Mouse (Mus musculus) erythroblast, embryonic 14.5 days (primary cell): ENCODE results near the gene Arhgap31. TPM values are rescaled to one million over a fixed set of nuclear protein-coding genes. Genes with fewer than 3 reads are reported as not detected.
"Not testable (repeated sequence)": the region's sequence is repeated elsewhere in the genome, so short reads cannot be mapped to it uniquely, and the experiment has no call there.

Experiments used
- H3K27me3 ChIP-seq: 2 replicates; pipeline ENCODE4 v1.6.1; 2012; ENCODE audit warnings: inconsistent platforms; ENCODE audit not compliant: control insufficient read depth
- H3K36me3 ChIP-seq: 2 replicates; pipeline ENCODE4 v1.6.1; 2012; ENCODE audit warnings: mild to moderate bottlenecking, inconsistent platforms; ENCODE audit not compliant: control insufficient read depth
- H3K4me1 ChIP-seq: 2 replicates; pipeline ENCODE4 v1.6.1; 2012; ENCODE audit warnings: inconsistent platforms; ENCODE audit not compliant: control insufficient read depth
- H3K4me3 ChIP-seq: replicated peaks from 2 replicates; pipeline ENCODE3; 2012; ENCODE audit warnings: moderate library complexity, mild to moderate bottlenecking, inconsistent platforms
- H3K9me3 ChIP-seq: 2 replicates; pipeline ENCODE4 v1.6.1; 2012; ENCODE audit warnings: low read length, inconsistent platforms, mixed read lengths; ENCODE audit not compliant: control insufficient read depth
- GATA1 ChIP-seq: IDR thresholded peaks from 2 replicates; pipeline ENCODE4 v1.6.1; 2012; ENCODE audit warnings: low read length, inconsistent platforms, mixed read lengths
- TAL1 ChIP-seq: IDR thresholded peaks from 3 replicates; pipeline ENCODE4 v1.6.1; 2012; ENCODE audit warnings: low read length, inconsistent platforms, mixed read lengths
- polyA plus RNA-seq: library from polyadenylated mRNA; stranded (reverse); fragments of >175 nt; gene quantifications from 2 replicates; pipeline ENCODE4 v1.2.3, GENCODE M21; 2012

The Arhgap31 gene
- polyA plus RNA-seq, 1 experiment = 0.01 TPM

DNA sequence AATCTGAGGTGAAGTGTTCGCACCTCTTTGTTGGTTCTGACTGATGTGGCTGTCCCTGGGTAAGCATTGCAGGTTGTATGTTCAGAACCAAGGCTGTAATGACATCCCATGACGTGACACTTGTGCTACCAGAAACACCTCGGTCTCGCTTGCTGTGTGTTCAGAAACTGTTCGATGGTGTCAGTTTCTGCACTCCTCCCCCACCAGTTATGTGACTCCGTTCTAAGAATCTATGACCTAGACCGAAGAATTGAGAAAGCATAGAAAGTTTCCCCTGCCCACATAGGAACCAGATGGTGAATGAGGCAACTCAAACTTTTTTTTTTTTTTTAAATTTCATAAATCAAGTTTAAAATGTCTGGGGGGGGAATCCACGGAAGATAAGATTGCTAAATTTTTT, 34.2 kb downstream of the Arhgap31 start:
- no peaks in the 10 kb centered on the region for H3K4me1 ChIP-seq
- H3K4me3 ChIP-seq = no peak overlapping the region
- no peak for TF ChIP-seq GATA1

DNA sequence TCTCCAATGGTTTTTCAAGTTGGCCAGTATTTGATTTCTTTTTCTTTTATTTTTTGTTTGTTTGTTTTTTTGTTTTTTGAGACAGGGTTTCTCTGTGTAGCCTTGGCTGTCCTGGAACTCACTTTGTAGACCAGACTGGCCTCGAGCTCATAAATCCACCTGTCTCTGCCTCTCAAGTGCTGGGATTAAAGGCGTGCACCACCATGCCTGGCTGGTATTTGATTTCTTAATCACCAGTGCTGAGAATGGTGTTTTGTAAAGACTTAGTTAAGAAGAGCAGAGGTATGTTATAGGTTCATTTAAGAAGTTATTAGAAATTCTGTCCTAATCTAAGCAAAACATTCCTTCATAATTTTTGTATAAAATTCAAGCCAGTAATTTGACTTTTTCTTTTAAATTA, 35.1 kb downstream of the Arhgap31 start:
- H3K27me3 ChIP-seq, H3K9me3 ChIP-seq, H3K4me1 ChIP-seq, H3K36me3 ChIP-seq, H3K4me3 ChIP-seq: not testable (repeated sequence)

More for the DNA sequence above, 34.2 kb downstream of the Arhgap31 start:
- Histone ChIP-seq H3K9me3 (no peaks in the 10 kb centered on the region), H3K27me3 (peaks cover 9% of the 10 kb centered on the region), H3K36me3 (no peaks in the 10 kb centered on the region)

DNA sequence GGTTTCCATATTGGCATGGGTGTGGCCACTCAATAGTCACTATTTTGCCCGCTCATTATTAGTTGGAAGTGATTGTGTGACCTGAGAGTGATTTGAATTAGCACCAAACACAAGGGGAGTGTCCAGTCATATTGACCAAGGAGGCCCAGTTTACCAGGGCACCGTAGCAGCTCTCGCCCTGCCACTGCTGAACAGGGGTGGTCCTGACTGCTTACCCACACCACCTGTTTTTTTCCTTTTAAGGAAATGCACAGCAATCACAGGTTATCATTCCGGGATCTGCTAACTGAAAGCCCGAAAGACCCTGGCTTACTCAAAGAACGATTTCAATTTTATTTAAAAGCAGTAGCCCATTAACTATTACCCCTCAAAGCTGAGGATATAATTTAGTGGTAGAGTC, 35.9 kb downstream of the Arhgap31 start:
- Histone ChIP-seq H3K4me3 (no peak overlapping the region), H3K27me3 (peaks cover 9% of the 10 kb centered on the region), H3K9me3 (no peaks in the 10 kb centered on the region), H3K4me1 (no peaks in the 10 kb centered on the region), H3K36me3 (no peaks in the 10 kb centered on the region)
- no peak for TF ChIP-seq TAL1
- no peak for TF ChIP-seq GATA1

DNA sequence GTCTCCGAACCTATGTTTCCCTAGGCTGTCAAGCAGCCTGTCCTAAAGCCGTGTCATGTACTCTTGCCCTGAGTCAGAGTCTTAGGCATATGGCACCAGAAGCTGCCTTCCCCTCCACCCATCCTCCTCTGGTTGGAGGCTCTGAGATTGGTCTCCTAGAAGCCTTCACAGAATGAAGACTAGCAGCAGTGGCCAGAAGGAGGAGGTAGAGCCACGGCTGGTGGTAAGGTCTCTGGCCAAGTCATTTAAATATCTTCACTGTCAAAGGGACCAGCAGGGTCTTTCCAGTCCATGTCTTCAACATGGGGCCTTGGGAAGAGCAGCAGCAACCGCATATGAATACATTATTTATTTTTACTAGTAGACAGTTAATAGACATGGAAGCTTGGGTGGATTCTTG, 36.4 kb downstream of the Arhgap31 start:
- Histone ChIP-seq H3K4me1 (no peaks in the 10 kb centered on the region), H3K36me3 (no peaks in the 10 kb centered on the region), H3K27me3 (peaks cover 9% of the 10 kb centered on the region), H3K9me3 (no peaks in the 10 kb centered on the region), H3K4me3 (no peak overlapping the region)
- no peak for TF ChIP-seq GATA1
- TF ChIP-seq TAL1 = no peak

DNA sequence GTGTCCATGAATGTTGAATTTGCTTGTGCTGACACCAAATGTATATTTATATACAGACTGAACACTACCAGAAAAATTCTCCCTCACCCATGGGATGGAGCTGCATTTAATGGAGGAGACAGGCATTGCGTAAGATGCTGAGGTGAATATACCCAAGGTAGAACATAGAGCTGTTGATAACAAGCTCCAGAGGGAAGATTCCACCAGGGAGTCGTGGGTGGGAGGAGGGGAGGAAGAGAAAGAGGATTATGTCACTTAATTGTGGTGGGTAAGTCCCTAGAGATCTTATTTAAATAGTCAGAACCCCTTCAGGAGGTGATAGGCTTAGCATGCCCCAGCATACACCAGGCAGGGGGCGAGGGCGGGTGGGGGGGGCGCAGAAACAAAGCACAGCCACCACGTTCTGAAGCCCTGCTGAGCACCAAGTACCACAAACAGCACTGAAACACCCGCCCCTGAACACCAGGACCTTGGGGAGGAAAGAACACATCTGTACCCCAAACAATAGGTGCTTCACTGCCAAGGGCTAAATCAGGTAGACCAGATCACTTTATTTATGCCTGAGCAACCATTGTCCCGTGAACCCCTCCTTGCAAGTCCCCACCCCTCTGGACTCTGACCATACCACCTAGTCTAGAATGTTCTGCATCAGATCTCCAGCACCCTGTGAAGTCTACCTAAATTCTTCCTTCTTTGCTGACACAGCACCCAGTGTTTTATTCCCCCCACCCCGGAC, 37.3 kb downstream of the Arhgap31 start:
- H3K27me3 ChIP-seq = peaks cover 9% of the 10 kb centered on the region
- H3K4me1 ChIP-seq = no peaks in the 10 kb centered on the region
- no peak overlapping the region for H3K4me3 ChIP-seq
- no peaks in the 10 kb centered on the region for H3K9me3 ChIP-seq
- H3K36me3 ChIP-seq = no peaks in the 10 kb centered on the region
- no peak for TF ChIP-seq TAL1

DNA sequence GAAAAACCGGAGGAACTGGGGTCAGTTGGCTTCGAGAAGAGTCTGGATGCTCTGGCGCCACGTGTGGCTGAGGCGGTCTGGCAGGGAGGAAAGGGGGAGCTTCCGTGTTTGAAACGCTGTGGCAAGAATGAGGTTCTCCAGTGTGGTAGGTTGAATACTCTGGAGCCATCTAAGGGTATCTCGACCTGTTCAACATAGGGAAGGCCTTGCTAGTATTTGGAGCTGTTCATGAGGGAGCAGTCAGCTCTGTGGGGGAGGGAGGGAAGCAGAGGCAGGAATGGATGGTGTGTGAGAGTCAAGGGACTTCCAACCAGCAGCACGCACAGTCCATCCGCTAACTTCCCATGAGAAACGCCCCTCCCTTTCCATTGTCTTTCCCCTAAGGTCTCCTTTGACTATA, 38.2 kb downstream of the Arhgap31 start:
- H3K4me3 ChIP-seq = no peak overlapping the region
- H3K9me3 ChIP-seq = no peaks in the 10 kb centered on the region
- peaks cover 6% of the 10 kb centered on the region for H3K27me3 ChIP-seq
- H3K4me1 ChIP-seq = no peaks in the 10 kb centered on the region
- TF ChIP-seq GATA1 = no peak
- TF ChIP-seq TAL1 = no peak
- no peaks in the 10 kb centered on the region for H3K36me3 ChIP-seq

DNA sequence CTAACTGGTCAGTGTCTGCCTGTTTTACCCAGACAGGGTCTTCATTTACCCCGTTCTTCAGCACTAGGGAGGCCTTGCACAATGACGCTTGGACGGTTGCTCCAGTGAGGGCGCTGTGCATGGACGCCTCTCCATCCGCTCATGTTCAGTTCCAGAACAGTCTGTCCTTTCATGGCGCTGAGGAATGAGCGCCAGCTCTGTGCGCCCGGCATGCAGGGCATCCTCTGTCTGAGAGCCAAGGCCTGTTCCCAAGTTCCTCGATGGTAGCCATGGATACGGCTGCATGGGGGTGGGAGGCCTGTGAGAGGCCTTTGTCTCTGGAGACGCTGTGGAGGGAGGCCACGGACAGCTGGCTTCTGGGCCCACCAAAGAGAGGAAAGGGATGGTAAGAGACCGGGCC, 39.6 kb downstream of the Arhgap31 start:
- H3K4me3 ChIP-seq = no peak overlapping the region
- no peaks in the 10 kb centered on the region for H3K9me3 ChIP-seq
- H3K36me3 ChIP-seq = no peaks in the 10 kb centered on the region
- TF ChIP-seq TAL1 (no peak), GATA1 (no peak)
- no peaks in the 10 kb centered on the region for H3K27me3 ChIP-seq
- no peaks in the 10 kb centered on the region for H3K4me1 ChIP-seq

DNA sequence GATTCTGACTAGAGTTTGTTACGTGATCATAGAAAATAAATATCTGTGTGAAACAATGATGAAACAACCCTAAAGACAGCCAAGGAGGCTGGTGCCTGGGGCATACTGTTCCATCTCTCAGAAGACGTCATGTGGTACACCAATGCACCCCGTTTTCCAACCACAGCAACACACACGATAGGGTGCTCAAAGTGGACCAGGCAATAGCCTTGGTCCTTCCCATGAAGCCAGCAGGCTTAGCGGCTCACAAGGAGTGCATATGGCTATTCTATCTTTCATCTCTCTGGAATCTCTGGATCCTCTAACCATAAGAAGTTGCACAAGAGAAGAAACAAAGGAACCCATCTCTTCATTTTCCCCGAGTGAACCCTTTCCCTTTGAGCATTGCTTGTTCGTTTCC, 40.1 kb downstream of the Arhgap31 start:
- TF ChIP-seq TAL1 (no peak), GATA1 (no peak)
- Histone ChIP-seq H3K9me3 (no peaks in the 10 kb centered on the region), H3K4me1 (no peaks in the 10 kb centered on the region), H3K36me3 (no peaks in the 10 kb centered on the region), H3K27me3 (no peaks in the 10 kb centered on the region), H3K4me3 (no peak overlapping the region)

DNA sequence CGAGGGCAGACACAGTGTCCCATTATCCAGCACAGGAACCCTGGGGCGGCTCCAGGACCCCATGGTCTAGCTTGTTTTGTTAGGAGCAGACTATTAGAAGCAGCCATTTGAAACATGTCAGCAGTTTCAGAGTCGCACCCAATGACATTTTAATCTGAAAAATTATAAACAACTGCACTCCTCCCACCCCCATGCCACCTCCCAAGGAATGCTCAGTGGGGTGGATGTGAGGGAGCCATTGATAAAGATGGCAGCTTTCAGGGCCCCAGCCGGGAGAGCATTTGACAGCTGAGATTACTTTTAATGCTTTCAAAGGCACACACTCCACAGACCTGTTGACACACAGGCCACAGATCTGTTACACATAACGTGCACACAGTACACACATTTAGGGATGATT, 40.7 kb downstream of the Arhgap31 start:
- TF ChIP-seq TAL1 = no peak
- no peak for TF ChIP-seq GATA1
- no peaks in the 10 kb centered on the region for H3K27me3 ChIP-seq
- no peaks in the 10 kb centered on the region for H3K36me3 ChIP-seq

More for the DNA sequence above, 40.7 kb downstream of the Arhgap31 start:
- no peak overlapping the region for H3K4me3 ChIP-seq
- no peaks in the 10 kb centered on the region for H3K9me3 ChIP-seq
- H3K4me1 ChIP-seq = no peaks in the 10 kb centered on the region
